Mouse (Mus musculus): ENCODE measurements around the gene Pclaf. TPM values are rescaled to one million over a fixed set of nuclear protein-coding genes. Genes with fewer than 3 reads are reported as not detected.

The Pclaf gene
- 0.90 TPM for polyA plus RNA-seq (2017; shearing (Covaris generic))

DNA sequence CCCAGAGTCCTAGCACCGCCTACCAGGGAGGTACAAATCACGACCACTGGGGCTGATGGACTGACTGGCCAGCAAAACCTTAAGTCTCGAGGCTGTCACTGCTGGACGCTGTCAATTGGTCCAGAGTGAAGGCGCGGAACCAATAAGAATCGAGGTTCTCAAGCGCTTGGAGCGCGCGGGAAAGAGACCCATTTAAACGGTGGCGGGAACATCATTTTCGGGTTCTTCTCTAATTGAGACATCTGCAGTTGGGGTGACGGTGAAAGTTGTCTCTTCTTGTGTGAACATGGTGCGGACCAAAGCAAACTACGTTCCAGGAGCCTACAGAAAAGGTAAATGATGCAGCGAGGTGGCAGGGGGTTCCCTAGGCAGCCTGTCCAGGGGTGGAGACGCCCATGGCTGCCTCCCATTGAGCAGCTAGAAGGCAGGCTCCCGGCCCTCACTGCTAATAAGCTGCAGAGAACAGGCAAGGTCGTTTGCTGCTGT is at the start of gene Pclaf:
Gene Pclaf, plus strand, starts transcription at position 95 of the 486 bp plus-strand sequence.

DNA sequence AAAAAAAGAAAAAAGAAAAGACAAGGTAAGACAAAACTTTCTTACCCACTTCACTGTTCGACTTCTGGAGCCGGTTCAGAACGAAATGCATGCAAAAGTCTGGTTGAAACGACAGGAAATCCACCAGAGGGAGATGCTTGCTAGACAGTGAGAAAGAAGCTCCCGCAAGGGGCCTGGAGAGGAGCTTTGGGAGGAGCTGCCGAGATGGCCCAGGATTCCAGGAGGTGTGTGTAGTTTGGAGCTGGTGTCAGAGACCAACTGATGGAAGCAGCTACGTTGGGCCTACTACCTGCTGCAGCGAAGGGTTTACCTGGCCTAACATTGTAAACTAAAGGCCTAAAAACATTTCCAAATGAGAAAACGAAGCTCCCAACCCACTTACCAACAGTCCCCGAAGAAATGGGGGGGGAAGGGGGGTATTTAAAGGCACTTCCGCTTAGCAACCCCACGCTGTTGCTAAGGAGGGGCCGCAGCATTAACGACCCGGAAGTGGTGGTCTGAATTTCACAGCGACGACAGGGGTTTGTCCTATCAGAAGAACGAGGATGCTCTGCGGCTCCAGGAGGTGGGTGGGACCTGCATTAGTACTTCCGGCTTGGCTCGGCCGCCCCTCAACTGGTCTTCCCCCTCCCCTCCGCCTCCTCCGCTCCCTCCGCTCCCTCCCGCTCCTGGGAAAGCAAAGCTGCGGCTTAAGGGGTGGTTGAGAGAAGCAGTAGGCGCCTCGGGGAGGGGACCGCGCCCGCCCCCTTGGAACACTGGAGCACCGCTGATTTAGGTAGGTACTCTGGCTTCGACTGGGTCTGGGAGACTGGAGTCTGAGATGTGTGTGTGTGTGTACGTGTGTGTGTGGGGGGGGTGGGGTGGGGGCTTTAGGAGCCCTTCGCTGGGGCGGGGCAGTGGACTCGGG is 18.6 kb downstream of the Pclaf start, which contains the start of the genes Trip4 and Csnk1g1:
Gene Trip4, minus strand, starts transcription at position 401 of the 907 bp plus-strand sequence.
Gene Csnk1g1, plus strand, starts transcription at position 531 of the 907 bp plus-strand sequence.

Other genes with a start within 250 kb of the Pclaf start
- 56.2 TPM for gene Oaz2, start 222.2 kb upstream of the Pclaf start, polyA plus RNA-seq (2017; shearing (Covaris generic))
- gene Zfp609, start 62.7 kb upstream of the Pclaf start, polyA plus RNA-seq (2017; shearing (Covaris generic)) = 4.1 TPM
- 33.0 TPM for gene Trip4, start 18.6 kb downstream of the Pclaf start, polyA plus RNA-seq (2017; shearing (Covaris generic))
- gene Csnk1g1, start 18.7 kb downstream of the Pclaf start, polyA plus RNA-seq (2017; shearing (Covaris generic)) = 29.5 TPM
- 220 TPM for gene Ppib, start 170.0 kb downstream of the Pclaf start, polyA plus RNA-seq (2017; shearing (Covaris generic))
- 1.9 TPM for gene Snx22, start 179.5 kb downstream of the Pclaf start, polyA plus RNA-seq (2017; shearing (Covaris generic))
- gene Snx1, start 236.3 kb downstream of the Pclaf start, polyA plus RNA-seq (2017; shearing (Covaris generic)) = 123 TPM
- gene Ciao2a, start 236.4 kb downstream of the Pclaf start, polyA plus RNA-seq (2017; shearing (Covaris generic)) = 64.1 TPM